Mouse (Mus musculus): ENCODE data around the gene Atp5mpl.
A peak's percentile ranks its signal among the peaks of the same experiment; 100 is the strongest.
"Not testable (repeated sequence)": the region's sequence is repeated elsewhere in the genome, so short reads cannot be mapped to it uniquely, and the experiment has no call there.

Gene Atp5mpl

GRCm38 (mm10) chr12:111950486-111950885 lies 16.3 kb downstream of the Atp5mpl start:
- DNase-seq (ENCODE audit: low spot score): no peak

DNA sequence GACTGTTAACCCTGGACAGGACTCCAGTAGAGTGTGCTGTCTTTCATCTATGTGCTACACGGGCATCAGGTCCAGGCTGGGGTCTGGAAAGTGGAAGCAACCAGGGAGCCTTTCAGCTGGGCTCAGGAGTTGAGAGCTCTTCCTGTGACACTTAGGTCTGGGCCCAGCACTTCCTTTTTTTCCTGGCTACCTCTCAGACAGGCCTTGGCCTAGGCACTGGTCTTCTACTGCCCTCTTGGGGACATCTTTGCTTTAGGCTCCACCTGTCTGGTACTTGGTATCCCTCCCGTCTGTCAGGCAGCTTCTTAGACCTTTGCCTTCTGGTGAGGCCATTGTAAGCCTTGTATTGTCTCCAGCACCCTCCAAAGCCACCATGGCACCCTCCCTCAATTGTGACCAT lies 20.1 kb downstream of the Atp5mpl start:
- DNase-seq (ENCODE audit: low spot score): no peak

GRCm38 (mm10) chr12:111945765-111946655 lies 20.8 kb downstream of the Atp5mpl start:
- DNase-seq (ENCODE audit: low spot score): not testable (repeated sequence)

- DNase-seq (ENCODE audit: low spot score): peak; percentile 54
Measured at GRCm38 (mm10) chr12:111945115-111945514, 21.7 kb downstream of the Atp5mpl start.

- not testable (repeated sequence) for DNase-seq (ENCODE audit: low spot score)
Measured at GRCm38 (mm10) chr12:111944065-111944987, 22.5 kb downstream of the Atp5mpl start.

DNA sequence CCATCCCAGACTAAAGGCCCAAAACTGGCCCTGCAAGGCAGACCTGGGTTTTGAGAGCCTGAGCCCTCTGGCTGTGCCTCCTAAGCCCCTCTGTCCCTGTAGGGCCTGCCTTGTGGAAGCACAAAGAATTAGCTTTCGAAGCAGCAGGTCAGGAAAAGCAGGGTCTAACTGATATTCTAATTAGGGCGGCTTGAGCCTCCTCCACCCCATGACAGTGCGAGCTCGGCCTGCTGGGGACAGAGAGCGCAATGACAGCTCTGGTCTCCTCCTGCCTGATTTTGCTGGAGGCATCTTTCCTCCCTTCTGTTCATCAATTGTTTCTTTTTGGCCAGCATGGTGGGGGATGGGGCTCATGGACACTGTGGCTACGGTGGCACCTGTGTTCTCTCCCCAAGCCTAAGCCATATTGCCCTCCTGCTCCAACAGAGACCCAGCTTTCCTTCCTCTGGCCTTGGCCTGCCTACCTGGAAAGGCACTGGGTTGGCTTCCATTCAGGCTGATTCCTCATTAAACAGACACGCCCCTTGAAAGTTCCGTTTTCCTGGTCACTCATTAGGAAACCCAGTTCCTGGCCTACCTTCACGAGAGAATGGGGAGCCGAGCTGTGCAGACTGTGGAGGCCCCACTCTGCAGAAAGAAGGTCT lies 23.2 kb downstream of the Atp5mpl start:
- DNase-seq (ENCODE audit: low spot score): no peak

- no peak for DNase-seq (ENCODE audit: low spot score)
Measured at GRCm38 (mm10) chr12:111938623-111939177, 28.1 kb downstream of the Atp5mpl start.

DNA sequence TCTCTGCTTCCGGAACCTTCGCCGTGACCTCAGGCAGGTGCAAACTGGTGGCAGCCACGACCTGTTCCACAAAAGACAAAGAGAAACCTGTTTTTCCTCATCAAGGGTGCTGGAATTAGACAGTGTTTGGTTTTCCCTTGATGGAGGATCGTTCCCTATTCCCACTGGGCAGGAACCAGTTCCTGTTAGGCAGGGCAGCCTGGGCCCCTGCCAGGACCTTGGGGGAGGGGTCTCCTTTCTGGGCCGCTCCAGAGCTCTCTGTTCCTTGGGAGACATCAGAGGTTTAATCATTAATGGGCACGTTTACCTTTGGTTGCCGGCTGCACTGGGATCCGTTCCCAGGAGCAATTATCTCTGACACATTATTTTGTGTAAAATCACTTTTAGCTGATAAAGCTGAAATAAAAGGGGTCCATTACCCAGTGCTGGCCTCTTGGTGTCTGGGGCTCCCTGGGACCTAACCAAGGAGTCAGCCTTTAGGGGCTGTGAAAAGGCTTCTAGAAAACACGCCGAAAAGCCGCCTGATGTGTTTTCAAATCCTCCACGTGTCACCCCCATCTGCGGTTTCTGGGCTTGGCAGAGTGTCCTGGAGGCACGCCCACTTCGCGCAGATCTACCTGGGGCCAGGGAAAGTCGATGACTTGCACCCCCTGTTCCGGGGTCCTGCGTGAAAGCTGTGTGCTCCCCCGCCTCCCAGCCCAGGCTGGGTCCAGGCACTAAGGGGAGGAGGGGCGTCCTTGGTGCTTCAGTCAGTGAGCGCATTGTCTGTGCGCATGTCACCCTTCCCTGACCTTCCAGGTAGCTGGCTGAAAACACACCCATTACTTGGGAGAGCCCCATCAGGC lies 29.8 kb downstream of the Atp5mpl start:
- DNase-seq (ENCODE audit: low spot score): peak; percentile 73

DNA sequence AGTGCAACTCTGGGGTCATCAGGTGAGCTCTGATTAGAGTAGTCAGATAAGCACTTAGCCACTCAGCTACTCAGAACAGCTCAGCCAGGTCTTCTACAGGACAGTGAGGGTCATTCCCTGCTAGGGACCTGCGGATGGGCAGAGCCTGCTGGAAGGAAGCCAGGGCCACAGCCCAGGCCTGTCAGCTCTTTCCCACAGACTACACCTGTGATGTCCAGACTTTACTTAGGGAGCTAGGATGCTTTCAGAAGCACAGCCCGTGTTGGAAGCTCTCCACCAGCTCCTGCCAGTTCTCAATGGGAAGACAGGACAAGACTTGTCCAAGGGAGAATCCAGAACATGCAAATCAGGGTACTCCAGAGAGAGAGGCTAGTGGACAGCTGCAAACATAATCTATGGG lies 32.8 kb downstream of the Atp5mpl start:
- DNase-seq (ENCODE audit: low spot score): no peak

DNA sequence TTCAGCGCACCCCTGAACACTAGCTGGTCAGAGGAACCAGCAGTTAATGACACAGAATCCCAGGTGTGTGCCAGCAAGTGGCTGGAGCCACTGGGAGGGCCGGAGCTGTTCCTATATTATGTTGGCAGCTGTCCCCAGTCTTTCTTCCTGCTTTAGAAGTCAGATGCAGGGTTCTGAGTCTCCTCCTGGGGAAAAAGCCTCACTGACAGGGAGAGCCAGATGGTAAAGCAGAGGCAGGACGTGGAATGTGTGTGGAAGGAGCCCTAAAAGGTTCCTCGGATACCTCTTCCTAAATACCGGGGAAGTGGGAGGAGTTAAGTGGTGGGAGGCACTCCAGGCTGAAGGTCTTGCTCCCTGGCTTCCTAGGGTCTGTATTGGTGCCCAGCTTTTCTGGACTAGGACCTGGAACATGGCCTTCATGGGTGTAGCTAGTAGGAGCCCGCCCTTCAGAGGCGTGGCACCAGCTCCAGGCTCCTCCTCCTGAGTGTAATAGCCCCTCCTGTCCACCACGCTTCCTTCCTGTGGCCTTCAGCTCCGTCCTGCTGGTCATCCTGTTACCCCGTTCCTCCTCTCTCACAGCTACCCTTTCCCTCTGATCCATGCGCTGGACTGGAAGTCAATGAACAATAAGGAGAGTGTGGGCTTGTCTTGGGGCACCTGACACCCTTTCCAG lies 33.6 kb downstream of the Atp5mpl start:
- DNase-seq (ENCODE audit: low spot score): peak; percentile 57

- no peak for DNase-seq (ENCODE audit: low spot score)
Measured at GRCm38 (mm10) chr12:111932513-111932912, 34.3 kb downstream of the Atp5mpl start.

DNA sequence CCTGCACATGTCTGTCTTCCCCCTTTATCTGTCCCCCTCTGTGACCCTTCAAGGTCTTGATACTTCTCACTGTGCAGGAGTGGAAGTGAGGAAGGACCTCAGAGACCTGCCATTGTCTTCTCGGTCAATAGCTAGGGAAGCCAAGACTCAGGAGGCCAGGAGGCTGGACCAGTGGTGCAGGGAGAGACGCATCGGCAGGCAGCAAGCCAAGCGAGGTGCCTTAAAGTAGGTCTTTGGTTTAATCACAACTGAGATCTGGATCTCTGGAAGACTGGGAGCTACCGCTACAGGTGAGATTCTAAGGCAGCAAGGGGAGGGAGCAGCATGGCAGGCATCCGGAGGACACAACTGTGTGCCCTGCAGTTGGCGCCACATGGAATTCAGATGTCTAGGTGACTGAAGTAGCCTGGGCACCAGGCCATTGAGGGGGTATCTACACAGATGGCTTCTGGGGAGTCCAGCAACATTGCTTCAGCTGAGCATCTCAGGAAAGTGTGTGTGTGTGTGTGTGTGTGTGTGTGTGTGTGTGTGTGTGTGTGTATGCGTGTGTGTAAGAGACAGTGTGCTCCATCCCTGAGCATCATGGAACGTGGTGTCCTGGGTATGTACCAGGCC lies 35.3 kb downstream of the Atp5mpl start:
- no peak for DNase-seq (ENCODE audit: low spot score)

DNA sequence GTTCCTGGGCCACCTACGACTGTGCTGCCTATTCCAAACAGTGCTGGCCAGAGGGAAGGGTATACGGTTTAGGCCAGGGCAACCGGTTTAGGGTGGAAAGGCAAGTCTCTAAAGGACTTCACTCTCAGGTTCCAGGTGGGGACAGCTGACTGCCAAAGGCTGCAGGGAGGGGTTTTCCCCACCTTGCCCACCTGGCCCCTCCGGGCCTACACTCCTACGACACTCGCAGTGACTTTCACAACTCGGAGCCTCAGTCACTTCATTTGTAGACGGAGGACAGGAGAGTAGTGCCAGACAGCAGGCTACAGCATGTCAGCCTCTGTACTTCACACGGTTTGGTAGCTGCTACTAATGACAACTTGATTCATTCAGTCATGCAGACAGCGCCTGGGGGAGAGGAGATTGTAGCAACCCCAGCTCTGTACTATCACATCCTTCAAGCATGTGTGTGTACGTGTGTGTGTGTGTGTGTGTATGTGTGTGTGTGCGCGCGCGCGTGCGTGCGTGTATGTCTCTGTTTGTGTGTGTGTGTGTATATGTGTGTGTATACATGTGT lies 38.3 kb downstream of the Atp5mpl start:
- DNase-seq (ENCODE audit: low spot score): no peak

- DNase-seq (ENCODE audit: low spot score): no peak
Measured at GRCm38 (mm10) chr12:111927338-111927737, 39.4 kb downstream of the Atp5mpl start.

DNA sequence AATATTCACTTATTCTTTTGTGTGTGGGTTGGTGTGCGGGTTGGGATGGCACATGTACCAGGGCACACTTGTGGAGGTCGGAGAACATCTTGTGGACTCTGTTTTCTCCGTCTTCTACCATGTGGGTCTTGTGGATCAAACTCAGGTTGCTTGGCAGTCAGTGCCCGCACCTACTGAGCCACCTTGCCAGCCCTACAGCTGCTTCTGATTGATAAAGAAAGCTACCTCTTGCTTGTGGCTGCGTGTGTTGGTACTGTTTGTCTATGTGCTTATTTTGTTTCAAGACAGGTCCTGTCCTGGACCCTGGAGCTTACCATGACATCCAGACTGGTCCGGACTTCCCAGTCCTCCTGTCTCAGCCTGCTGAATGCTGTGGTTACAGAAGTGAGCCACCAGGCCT lies 43.7 kb downstream of the Atp5mpl start:
- DNase-seq (ENCODE audit: low spot score): no peak

- no peak for DNase-seq (ENCODE audit: low spot score)
Measured at GRCm38 (mm10) chr12:111920046-111920445, 46.7 kb downstream of the Atp5mpl start.

GRCm38 (mm10) chr12:111916514-111917217 lies 50.1 kb downstream of the Atp5mpl start:
- DNase-seq (ENCODE audit: low spot score): no peak

- no peak for DNase-seq (ENCODE audit: low spot score)
Measured at GRCm38 (mm10) chr12:111915781-111916180, 51.0 kb downstream of the Atp5mpl start.

DNA sequence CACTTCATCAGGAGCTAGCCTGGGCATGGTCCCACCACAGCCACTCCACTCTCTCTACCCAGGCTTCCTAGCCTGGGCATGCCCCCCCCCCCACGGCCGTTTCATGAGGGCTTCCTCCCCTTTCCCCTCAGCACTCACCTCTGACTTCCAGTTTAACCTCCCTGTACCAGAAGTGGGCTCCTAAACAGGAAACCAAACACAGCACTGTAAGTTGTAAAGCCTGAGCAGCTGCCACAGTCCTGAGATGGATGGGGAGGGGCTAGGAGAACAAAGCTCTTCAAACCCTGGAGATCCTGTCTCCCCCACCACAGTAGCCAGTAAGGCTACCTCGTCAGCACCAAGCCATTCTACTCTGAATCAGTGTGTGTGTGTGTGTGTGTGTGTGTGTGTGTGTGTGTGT lies 52.7 kb downstream of the Atp5mpl start:
- DNase-seq (ENCODE audit: low spot score): no peak
